Mouse (Mus musculus) mature B cell (primary cell): Measurements from ENCODE around the gene Anks6.

ENCODE experiments used
- in situ Hi-C: fragments of 300-500 bp; cut with MboI; formaldehyde crosslinking; loops from 2 replicates; pipeline ENCODE4 v1.14.3; 2019

The Anks6 gene

GRCm38 (mm10) chr4:46989842-46990241 lies 67.4 kb downstream of the Anks6 start:
- in situ Hi-C loops: no loop called here

GRCm38 (mm10) chr4:46988824-46989223 lies 68.4 kb downstream of the Anks6 start:
- in situ Hi-C loops: no loop called here

- in situ Hi-C loops: no loop called here
Measured at GRCm38 (mm10) chr4:46988257-46988656, 69.0 kb downstream of the Anks6 start.

- in situ Hi-C loops: no loop called here
Measured at GRCm38 (mm10) chr4:46987809-46988208, 69.4 kb downstream of the Anks6 start.

- in situ Hi-C loops: no loop called here
Measured at GRCm38 (mm10) chr4:46986054-46986453, 71.2 kb downstream of the Anks6 start.

GRCm38 (mm10) chr4:46982912-46983311 lies 74.3 kb downstream of the Anks6 start:
- in situ Hi-C loops: no loop called here

GRCm38 (mm10) chr4:46982094-46982493 lies 75.1 kb downstream of the Anks6 start:
- in situ Hi-C loops: no loop called here

GRCm38 (mm10) chr4:46978371-46978770 lies 78.9 kb downstream of the Anks6 start:
- in situ Hi-C loops: no loop called here

- in situ Hi-C loops: no loop called here
Measured at GRCm38 (mm10) chr4:46977161-46977560, 80.1 kb downstream of the Anks6 start.

- in situ Hi-C loops: no loop called here
Measured at GRCm38 (mm10) chr4:46976671-46977071, 80.6 kb downstream of the Anks6 start.

GRCm38 (mm10) chr4:46973322-46973721 lies 83.9 kb downstream of the Anks6 start:
- in situ Hi-C loops: no loop called here

GRCm38 (mm10) chr4:46967981-46968380 lies 89.2 kb downstream of the Anks6 start:
- in situ Hi-C loops: no loop called here

- in situ Hi-C loops: no loop called here
Measured at GRCm38 (mm10) chr4:46966551-46966950, 90.7 kb downstream of the Anks6 start.
